Mouse (Mus musculus): Measurements from ENCODE around the gene Slc41a1. TPM values are rescaled to one million over a fixed set of nuclear protein-coding genes. Genes with fewer than 3 reads are reported as not detected.
A peak's percentile ranks its signal among the peaks of the same experiment; 100 is the strongest.

Gene Slc41a1
- polyA plus RNA-seq, 2 experiments: 0.83 to 1.3 TPM

- TF ChIP-seq EP300 (IDR thresholded peaks at IDR 0.05; ENCODE audit: low read depth): no peak
- no peak for TF ChIP-seq CTCF (IDR thresholded peaks at IDR 0.05; ENCODE audit: low read depth)
- Histone ChIP-seq H3K4me2 (ENCODE audit: low read depth) (no peak overlapping the region), H3K9ac (replicated peaks) (no peak overlapping the region), H3K4me3 (ENCODE audit: insufficient read depth in 1 of 2, low read depth in 2 of 2, low read length in 2 of 2) (no peak overlapping the region), H3K36me3 (replicated peaks; ENCODE audit: control insufficient read depth, insufficient read depth, low read depth) (no peaks in the 10 kb centered on the region), H3K4me1 (replicated peaks; ENCODE audit: control insufficient read depth in 2 of 2, insufficient read depth in 2 of 2, low read length in 1 of 2) (no peaks in the 10 kb centered on the region), H3K9me3 (ENCODE audit: control insufficient read depth, low read length) (no peaks in the 10 kb centered on the region), H3K27me3 (ENCODE audit: control insufficient read depth, insufficient read depth, low read length) (no peaks in the 10 kb centered on the region), H3K27ac (no peak overlapping the region)
- WGBS (ENCODE audit: insufficient replicate concordance): 35% methylated on average over 1 of the region's 1 CpGs
- ATAC-seq (ENCODE audit: insufficient read depth): no peak
- no peak for DNase-seq (ENCODE audit: low read depth in 3 of 3, low spot score in 3 of 3)
Observed at GRCm38 (mm10) chr1:131811393-131811792, 15.9 kb upstream of the Slc41a1 start.

DNA sequence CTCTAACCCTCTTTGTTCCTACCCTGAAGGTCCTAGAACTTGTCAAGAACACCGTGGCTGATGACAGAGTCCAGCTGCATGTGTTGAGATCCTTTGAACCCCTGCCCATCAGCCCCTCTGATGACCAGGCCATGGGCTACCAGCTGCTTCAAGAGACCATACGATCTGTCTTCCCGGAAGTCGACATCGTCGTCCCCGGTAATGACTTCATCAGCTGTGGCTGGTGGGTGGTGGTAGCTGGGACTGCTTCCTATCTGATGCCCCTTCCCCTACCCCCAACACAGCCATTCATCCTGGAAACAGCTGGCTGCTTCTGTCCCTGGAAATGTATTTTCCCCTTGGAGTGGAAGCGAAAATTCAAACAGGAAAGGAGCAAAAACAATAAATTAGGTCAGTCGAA is 15.3 kb upstream of the Slc41a1 start:
- H3K4me2 ChIP-seq (ENCODE audit: low read depth): no peak overlapping the region
- ATAC-seq (ENCODE audit: insufficient read depth): no peak
- no peaks in the 10 kb centered on the region for H3K36me3 ChIP-seq (replicated peaks; ENCODE audit: control insufficient read depth, insufficient read depth, low read depth)
- WGBS (ENCODE audit: insufficient replicate concordance): 46% methylated on average over 9 of the region's 9 CpGs
- no peaks in the 10 kb centered on the region for H3K9me3 ChIP-seq (ENCODE audit: control insufficient read depth, low read length)
- H3K9ac ChIP-seq (replicated peaks): no peak overlapping the region
- DNase-seq (ENCODE audit: low read depth in 3 of 3, low spot score in 3 of 3): no peak
- H3K4me3 ChIP-seq (ENCODE audit: insufficient read depth in 1 of 2, low read depth in 2 of 2, low read length in 2 of 2): no peak overlapping the region
- no peaks in the 10 kb centered on the region for H3K4me1 ChIP-seq (replicated peaks; ENCODE audit: control insufficient read depth in 2 of 2, insufficient read depth in 2 of 2, low read length in 1 of 2)
- no peaks in the 10 kb centered on the region for H3K27me3 ChIP-seq (ENCODE audit: control insufficient read depth, insufficient read depth, low read length)
- TF ChIP-seq EP300 (IDR thresholded peaks at IDR 0.05; ENCODE audit: low read depth): no peak
- TF ChIP-seq CTCF (IDR thresholded peaks at IDR 0.05; ENCODE audit: low read depth): no peak
- H3K27ac ChIP-seq: no peak overlapping the region

DNA sequence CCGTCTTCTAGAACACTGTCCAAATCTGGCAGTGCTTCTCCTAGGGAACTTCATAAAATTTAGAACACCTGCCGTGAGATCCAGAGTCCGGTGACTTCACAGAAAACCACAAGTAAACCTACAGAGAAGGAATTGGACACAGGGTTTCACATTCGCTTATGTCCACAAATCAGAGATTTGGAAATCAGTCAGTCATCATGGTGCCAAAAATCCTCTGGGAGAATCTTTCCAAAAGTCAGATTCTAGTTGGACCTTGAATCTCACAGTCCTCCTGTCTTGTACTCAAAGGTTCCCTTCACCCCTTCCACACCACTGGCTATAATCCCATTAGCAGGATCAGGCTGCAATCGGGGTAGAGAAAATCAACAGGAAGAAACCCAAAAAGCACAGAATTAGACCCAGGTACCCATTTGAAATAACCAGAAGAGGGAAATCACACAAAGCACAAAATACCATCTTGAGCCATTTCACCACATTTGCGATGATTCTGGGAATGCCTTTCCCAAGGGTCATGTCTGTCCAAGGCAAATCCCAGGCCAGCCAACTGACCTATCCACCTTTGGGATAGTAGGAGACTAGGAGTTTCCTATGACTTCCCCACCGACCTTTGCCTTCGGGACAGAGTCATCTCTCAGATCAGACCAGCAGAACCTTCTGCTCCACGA is 14.5 kb upstream of the Slc41a1 start:
- no peak for DNase-seq (ENCODE audit: low read depth in 3 of 3, low spot score in 3 of 3)
- WGBS (ENCODE audit: insufficient replicate concordance): 64% methylated on average over 9 of the region's 9 CpGs
- Histone ChIP-seq H3K4me1 (replicated peaks; ENCODE audit: control insufficient read depth in 2 of 2, insufficient read depth in 2 of 2, low read length in 1 of 2) (no peaks in the 10 kb centered on the region), H3K4me2 (ENCODE audit: low read depth) (no peak overlapping the region), H3K9ac (replicated peaks) (no peak overlapping the region), H3K4me3 (ENCODE audit: insufficient read depth in 1 of 2, low read depth in 2 of 2, low read length in 2 of 2) (no peak overlapping the region), H3K9me3 (ENCODE audit: control insufficient read depth, low read length) (no peaks in the 10 kb centered on the region), H3K36me3 (replicated peaks; ENCODE audit: control insufficient read depth, insufficient read depth, low read depth) (no peaks in the 10 kb centered on the region), H3K27me3 (ENCODE audit: control insufficient read depth, insufficient read depth, low read length) (no peaks in the 10 kb centered on the region), H3K27ac (no peak overlapping the region)
- ATAC-seq (ENCODE audit: insufficient read depth): no peak
- TF ChIP-seq CTCF (IDR thresholded peaks at IDR 0.05; ENCODE audit: low read depth) (no peak), EP300 (IDR thresholded peaks at IDR 0.05; ENCODE audit: low read depth) (no peak)

- Histone ChIP-seq H3K9me3 (ENCODE audit: control insufficient read depth, low read length) (no peaks in the 10 kb centered on the region), H3K9ac (replicated peaks) (no peak overlapping the region)
- WGBS (ENCODE audit: insufficient replicate concordance): 67% methylated on average over 4 of the region's 4 CpGs
Observed at GRCm38 (mm10) chr1:131813731-131814130, 13.6 kb upstream of the Slc41a1 start.

GRCm38 (mm10) chr1:131814191-131814590 is 13.1 kb upstream of the Slc41a1 start:
- Histone ChIP-seq H3K27ac (no peak overlapping the region), H3K4me3 (ENCODE audit: insufficient read depth in 1 of 2, low read depth in 2 of 2, low read length in 2 of 2) (no peak overlapping the region), H3K27me3 (ENCODE audit: control insufficient read depth, insufficient read depth, low read length) (no peaks in the 10 kb centered on the region), H3K4me2 (ENCODE audit: low read depth) (no peak overlapping the region), H3K36me3 (replicated peaks; ENCODE audit: control insufficient read depth, insufficient read depth, low read depth) (no peaks in the 10 kb centered on the region), H3K4me1 (replicated peaks; ENCODE audit: control insufficient read depth in 2 of 2, insufficient read depth in 2 of 2, low read length in 1 of 2) (no peaks in the 10 kb centered on the region), H3K9ac (replicated peaks) (no peak overlapping the region), H3K9me3 (ENCODE audit: control insufficient read depth, low read length) (no peaks in the 10 kb centered on the region)
- ATAC-seq (ENCODE audit: insufficient read depth): no peak
- no peak for TF ChIP-seq EP300 (IDR thresholded peaks at IDR 0.05; ENCODE audit: low read depth)
- peak; percentile 13; the same call in 1 of the 2 replicates for TF ChIP-seq CTCF (IDR thresholded peaks at IDR 0.05; ENCODE audit: low read depth)
- 56% methylated on average over 3 of the region's 3 CpGs for WGBS (ENCODE audit: insufficient replicate concordance)
- DNase-seq (ENCODE audit: low read depth in 3 of 3, low spot score in 3 of 3): no peak

More at GRCm38 (mm10) chr1:131813731-131814130, 13.6 kb upstream of the Slc41a1 start:
- DNase-seq (ENCODE audit: low read depth in 3 of 3, low spot score in 3 of 3) (no peak), ATAC-seq (ENCODE audit: insufficient read depth) (no peak)
- H3K27me3 ChIP-seq (ENCODE audit: control insufficient read depth, insufficient read depth, low read length): no peaks in the 10 kb centered on the region
- H3K4me3 ChIP-seq (ENCODE audit: insufficient read depth in 1 of 2, low read depth in 2 of 2, low read length in 2 of 2): no peak overlapping the region
- H3K4me1 ChIP-seq (replicated peaks; ENCODE audit: control insufficient read depth in 2 of 2, insufficient read depth in 2 of 2, low read length in 1 of 2): no peaks in the 10 kb centered on the region
- H3K36me3 ChIP-seq (replicated peaks; ENCODE audit: control insufficient read depth, insufficient read depth, low read depth): no peaks in the 10 kb centered on the region
- no peak overlapping the region for H3K4me2 ChIP-seq (ENCODE audit: low read depth)
- H3K27ac ChIP-seq: no peak overlapping the region
- no peak for TF ChIP-seq CTCF (IDR thresholded peaks at IDR 0.05; ENCODE audit: low read depth)
- no peak for TF ChIP-seq EP300 (IDR thresholded peaks at IDR 0.05; ENCODE audit: low read depth)

Measured in liver, embryonic 14.5 days (tissue).